Mouse (Mus musculus) CH12.LX (cell line): ENCODE measurements around the gene Clcn7. TPM values are rescaled to one million over a fixed set of nuclear protein-coding genes. Genes with fewer than 3 reads are reported as not detected.

Source experiments
- DNase-seq: peaks from one replicate; pipeline ENCODE4 v3.0.0-alpha.2; 2013; ENCODE audit errors: extremely low read depth
- H3K27ac ChIP-seq: 2 replicates; pipeline ENCODE4 v1.5.1; 2012; ENCODE audit warnings: low read depth, mild to moderate bottlenecking, control low read depth, moderate library complexity; ENCODE audit not compliant: insufficient read depth
- H3K27me3 ChIP-seq: replicated peaks from 2 replicates; pipeline ENCODE3; 2012; ENCODE audit warnings: inconsistent platforms
- H3K36me3 ChIP-seq, 2 experiments: replicated peaks in 1 of 2; 2 replicates each; pipeline versions ENCODE3 to v1.6.1; 2012; ENCODE audit warnings: inconsistent platforms in 1 of 2, low read length in 1 of 2, mild to moderate bottlenecking in 1 of 2, mixed read lengths in 1 of 2, moderate library complexity in 1 of 2; ENCODE audit not compliant: control insufficient read depth in 1 of 2, insufficient read depth in 1 of 2
- H3K4me1 ChIP-seq, 2 experiments: 2 replicates each; pipeline ENCODE4 v1.6.1; 2012; ENCODE audit warnings: inconsistent platforms in 1 of 2, moderate library complexity in 1 of 2; ENCODE audit not compliant: insufficient read depth in 2 of 2, control insufficient read depth in 1 of 2
- H3K4me2 ChIP-seq: 2 replicates; pipeline ENCODE4 v1.6.1; 2012; ENCODE audit warnings: low read depth, mild to moderate bottlenecking, control low read depth; ENCODE audit not compliant: poor library complexity, insufficient read depth, severe bottlenecking
- H3K4me3 ChIP-seq, 3 experiments: fragments of 150-350 bp in 1 of 3; sonication (generic) in 1 of 3; replicated peaks in 1 of 3; 2 replicates each; pipeline versions ENCODE3 to v1.5.1; 2011 to 2012; ENCODE audit warnings: low read depth in 2 of 3, low read length in 2 of 3, mild to moderate bottlenecking in 2 of 3, moderate library complexity in 2 of 3, control low read depth in 1 of 3, improper control_type of control experiment in 1 of 3, inconsistent platforms in 1 of 3, mixed read lengths in 1 of 3; ENCODE audit not compliant: poor library complexity in 1 of 3
- H3K79me2 ChIP-seq: replicated peaks from 2 replicates; pipeline ENCODE4 v1.6.1; 2012; ENCODE audit warnings: mild to moderate bottlenecking, moderate library complexity; ENCODE audit not compliant: control insufficient read depth, poor library complexity, insufficient read depth, severe bottlenecking; ENCODE audit errors: extremely low read depth
- H3K9ac ChIP-seq: 2 replicates; pipeline ENCODE4 v1.6.1; 2012; ENCODE audit warnings: low read depth, mild to moderate bottlenecking, control low read depth, moderate library complexity; ENCODE audit not compliant: insufficient read depth
- H3K9me3 ChIP-seq: replicated peaks from 2 replicates; pipeline ENCODE3; 2012; ENCODE audit warnings: low read length, inconsistent platforms, mixed read lengths
- BHLHE40 ChIP-seq: IDR thresholded peaks from 2 replicates; pipeline ENCODE4 v1.6.1; 2011; ENCODE audit warnings: mild to moderate bottlenecking, low read depth, low read length, improper control_type of control experiment
- CHD2 ChIP-seq: IDR thresholded peaks from 2 replicates; pipeline ENCODE4 v1.6.1; 2011; ENCODE audit warnings: low read length, improper control_type of control experiment
- EP300 ChIP-seq: IDR thresholded peaks from 2 replicates; pipeline ENCODE4 v1.6.1; 2011; ENCODE audit warnings: low read length, improper control_type of control experiment
- ETS1 ChIP-seq: conservative IDR thresholded peaks from 2 replicates; pipeline ENCODE4 v1.6.1; 2012; ENCODE audit warnings: low read depth, mild to moderate bottlenecking, inconsistent platforms, low read length, improper control_type of control experiment, moderate library complexity
- GABPA ChIP-seq: IDR thresholded peaks from 2 replicates; pipeline ENCODE4 v1.6.1; 2012; ENCODE audit warnings: low read depth, low read length, improper control_type of control experiment, inconsistent platforms; ENCODE audit not compliant: insufficient replicate concordance
- IRF4 ChIP-seq: IDR thresholded peaks from 2 replicates; pipeline ENCODE4 v1.6.1; 2014; ENCODE audit warnings: low read depth, mild to moderate bottlenecking, inconsistent platforms, low read length, improper control_type of control experiment
- MAFK ChIP-seq: IDR thresholded peaks from 2 replicates; pipeline ENCODE4 v1.6.1; 2011; ENCODE audit warnings: low read length, improper control_type of control experiment; ENCODE audit not compliant: insufficient replicate concordance
- MAZ ChIP-seq: IDR thresholded peaks from 2 replicates; pipeline ENCODE4 v1.6.1; 2012; ENCODE audit warnings: low read depth, mild to moderate bottlenecking, inconsistent platforms, low read length, improper control_type of control experiment, moderate library complexity
- MEF2A ChIP-seq: IDR thresholded peaks from 2 replicates; pipeline ENCODE4 v1.6.1; 2014; ENCODE audit warnings: low read depth, mild to moderate bottlenecking, inconsistent platforms, low read length, improper control_type of control experiment, borderline replicate concordance
- MXI1 ChIP-seq: IDR thresholded peaks from 2 replicates; pipeline ENCODE4 v1.6.1; 2011; ENCODE audit warnings: mild to moderate bottlenecking, low read depth, low read length, improper control_type of control experiment
- MYC ChIP-seq: IDR thresholded peaks from 2 replicates; pipeline ENCODE4 v1.6.1; 2011; ENCODE audit warnings: low read depth, mild to moderate bottlenecking, improper control_type of control experiment, low read length
- NELFE ChIP-seq: IDR thresholded peaks from 2 replicates; pipeline ENCODE4 v1.6.1; 2011; ENCODE audit warnings: low read depth, low read length, improper control_type of control experiment
- PAX5 ChIP-seq: IDR thresholded peaks from 2 replicates; pipeline ENCODE4 v1.6.1; 2012; ENCODE audit warnings: low read length, inconsistent platforms, mixed read lengths
- RCOR1 ChIP-seq: conservative IDR thresholded peaks from 2 replicates; pipeline ENCODE4 v1.6.1; 2012; ENCODE audit warnings: low read depth, mild to moderate bottlenecking, inconsistent platforms, low read length, improper control_type of control experiment
- SIN3A ChIP-seq: IDR thresholded peaks from 2 replicates; pipeline ENCODE4 v1.6.1; 2012; ENCODE audit warnings: low read length, improper control_type of control experiment, inconsistent platforms
- SMC3 ChIP-seq: IDR thresholded peaks from 2 replicates; pipeline ENCODE4 v1.6.1; 2011; ENCODE audit warnings: low read depth, low read length, improper control_type of control experiment
- TBP ChIP-seq: conservative IDR thresholded peaks from 2 replicates; pipeline ENCODE4 v1.6.1; 2011; ENCODE audit warnings: low read depth, low read length, improper control_type of control experiment
- USF2 ChIP-seq: conservative IDR thresholded peaks from 2 replicates; pipeline ENCODE4 v1.6.1; 2011; ENCODE audit warnings: low read depth, low read length, improper control_type of control experiment
- ZC3H11A ChIP-seq: IDR thresholded peaks from 2 replicates; pipeline ENCODE4 v1.6.1; 2012; ENCODE audit warnings: low read depth, mild to moderate bottlenecking, inconsistent platforms, low read length, improper control_type of control experiment
- ZMIZ1 ChIP-seq: IDR thresholded peaks from 2 replicates; pipeline ENCODE4 v1.6.1; 2012; ENCODE audit warnings: low read depth, mild to moderate bottlenecking, inconsistent platforms, low read length, improper control_type of control experiment
- ZNF384 ChIP-seq: IDR thresholded peaks from 2 replicates; pipeline ENCODE4 v1.6.1; 2012; ENCODE audit warnings: low read depth, low read length, improper control_type of control experiment, inconsistent platforms
- dilution Hi-C: fragments of 300-500 bp; cut with MboI; formaldehyde crosslinking; loops from 2 replicates; pipeline ENCODE4 v1.14.3; 2020; ENCODE audit warnings: low sequenced_read_pairs; ENCODE audit not compliant: extremely low pct_unique_long_range_greater_than_20kb, extremely low pct_ligation_motif_present
- in situ Hi-C: fragments of 300-500 bp; cut with MboI; formaldehyde crosslinking; loops from 3 replicates; pipeline ENCODE4 v1.14.3; 2019; ENCODE audit warnings: low sequenced_read_pairs, low pct_ligation_motif_present, low pct_unique_long_range_greater_than_20kb, mixed read lengths
- polyA plus RNA-seq: library from polyadenylated mRNA; unstranded; fragments of >175 nt; gene quantifications from 2 replicates; pipeline ENCODE4 v1.2.1, GENCODE M21; 2012; ENCODE audit warnings: low read depth; ENCODE audit not compliant: insufficient read length
- total RNA-seq, 2 experiments: library from RNA; depleted of rRNA; stranded (reverse); fragments of 300-350 nt in 1 of 2; fragments of >200 nt in 1 of 2; gene quantifications; 2 replicates each; pipeline ENCODE4 v1.2.3; 2012 to 2014

Clcn7 gene
- total and polyA plus RNA-seq, 3 experiments, result 8.3 to 14.3 (median 11.6) TPM

- no peak for TF ChIP-seq EP300
- TF ChIP-seq USF2, result no peak
- TF ChIP-seq GABPA, result no peak
- no peak for TF ChIP-seq MAZ
- no peak for TF ChIP-seq SIN3A
- no peak for TF ChIP-seq CHD2
- no peak for TF ChIP-seq ZMIZ1
- TF ChIP-seq RCOR1, result no peak
- no peak for TF ChIP-seq MYC
- no peak for TF ChIP-seq IRF4
- TF ChIP-seq BHLHE40, result no peak
- no peak for TF ChIP-seq ZNF384
- no peak for TF ChIP-seq SMC3
- TF ChIP-seq MAFK, result no peak
- no peak for TF ChIP-seq ETS1
- no peak for TF ChIP-seq NELFE
- Histone ChIP-seq H3K27me3 (peaks cover 81% of the 10 kb centered on the region), H3K9me3 (no peaks in the 10 kb centered on the region), H3K79me2 (no peaks in the 10 kb centered on the region), H3K9ac (no peak overlapping the region), H3K27ac (no peak overlapping the region), H3K4me1 (no peaks in the 10 kb centered on the region), H3K4me3 (no peak overlapping the region), H3K4me2 (no peak overlapping the region), H3K36me3 (no peaks in the 10 kb centered on the region)
- dilution Hi-C loops (no loop called here), in situ Hi-C loops (no loop called here)
- DNase-seq, result no peak
Measured at GRCm38 (mm10) chr17:25169706-25170105, 36.5 kb downstream of the Clcn7 start.

- TF ChIP-seq MYC (no peak), TBP (no peak), MEF2A (no peak), GABPA (no peak), MXI1 (no peak), ZNF384 (no peak), ZC3H11A (no peak), MAFK (no peak), PAX5 (no peak)
- TF ChIP-seq, all 38 proteins: peak for 0
- H3K4me3 ChIP-seq, result no peak overlapping the region
- dilution Hi-C loops (no loop called here), in situ Hi-C loops (no loop called here)
- H3K79me2 ChIP-seq, result no peaks in the 10 kb centered on the region
- no peak overlapping the region for H3K4me2 ChIP-seq
- H3K27me3 ChIP-seq, result peaks cover 90% of the 10 kb centered on the region
- no peaks in the 10 kb centered on the region for H3K4me1 ChIP-seq
- H3K27ac ChIP-seq, result no peak overlapping the region
- no peaks in the 10 kb centered on the region for H3K9me3 ChIP-seq
- H3K36me3 ChIP-seq, result no peaks in the 10 kb centered on the region
- no peak overlapping the region for H3K9ac ChIP-seq
- DNase-seq, result no peak
Measured at GRCm38 (mm10) chr17:25172558-25172957, 39.4 kb downstream of the Clcn7 start.
